12 mouse cellular contexts compared by ENCODE assay signal in the genomic region with DNA sequence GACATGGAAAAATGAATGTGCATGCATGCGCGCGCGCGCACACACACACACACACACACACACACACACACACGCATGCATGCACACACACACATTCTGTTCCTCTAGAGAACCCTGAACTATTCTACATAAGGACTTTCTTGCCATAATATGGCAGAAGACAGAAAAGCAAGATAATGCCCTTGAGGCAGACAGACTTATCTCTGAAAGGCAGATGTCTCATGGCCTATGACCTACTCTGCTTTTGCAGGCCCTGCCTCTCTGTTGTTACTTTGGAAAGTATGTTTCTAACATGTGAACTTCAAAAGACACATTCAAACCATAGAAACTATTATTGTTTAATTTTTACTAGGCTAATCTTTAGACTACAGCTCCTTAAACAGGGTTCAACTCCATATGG.
"Had no signal": no experiment of that assay in that cellular context is flagged by ENCODE, and none has a peak within 500 bp of the region (broad histone marks: within the 10 kb centered on the region; RNA-seq: fewer than 3 reads in every experiment).

No protein-coding gene starts in this region.

- H3K9me3 ChIP-seq: limb, embryonic 12.5 days; lung, embryonic 15.5 days; midbrain, embryonic 10.5 days; midbrain, embryonic 15.5 days; neural tube, embryonic 12.5 days had no signal

- H3K4me2 ChIP-seq: limb, embryonic 12.5 days; lung, embryonic 15.5 days; midbrain, embryonic 15.5 days; neural tube, embryonic 12.5 days had no signal

- H3K36me3 ChIP-seq: limb, embryonic 12.5 days; lung, embryonic 15.5 days; midbrain, embryonic 10.5 days; midbrain, embryonic 15.5 days; neural tube, embryonic 12.5 days had no signal

- H3K27me3 ChIP-seq: limb, embryonic 12.5 days; lung, embryonic 15.5 days; midbrain, embryonic 15.5 days; neural tube, embryonic 12.5 days had no signal

- H3K9ac ChIP-seq: limb, embryonic 12.5 days; lung, embryonic 15.5 days; midbrain, embryonic 15.5 days; neural tube, embryonic 12.5 days had no signal

- H3K27ac ChIP-seq: kidney, postnatal 0 days; limb, embryonic 12.5 days; lung, embryonic 15.5 days; midbrain, embryonic 10.5 days; midbrain, embryonic 15.5 days; neural tube, embryonic 12.5 days had no signal

- DNase-seq: kidney, postnatal 36 days; layer of hippocampus, adult 9-11 months; layer of hippocampus, postnatal 36 days; thymus, adult 18-20 months; thymus, postnatal 14 days had no signal

- ATAC-seq: intestine, embryonic 16.5 days; midbrain, embryonic 15.5 days had no signal

- H3K4me3 ChIP-seq: limb, embryonic 12.5 days; lung, embryonic 15.5 days; midbrain, embryonic 10.5 days; midbrain, embryonic 15.5 days; neural tube, embryonic 12.5 days had no signal

- H3K4me1 ChIP-seq: limb, embryonic 12.5 days; lung, embryonic 15.5 days; midbrain, embryonic 10.5 days; midbrain, embryonic 15.5 days; neural tube, embryonic 12.5 days had no signal
